Mouse (Mus musculus) intestine, embryonic 15.5 days (tissue): ENCODE measurements at regions not wholly inside any gene's neighbourhood (a gene's known extent, or its start where the extent isn't known, plus 50 kb on each side); places are given as distances from the start of the nearest gene placed in this dataset.

Experiments
- ATAC-seq: fragments of 200-750 bp; cut with Nextera tagmentation; 2 replicates; pipeline ENCODE4 v1.8.0; 2017; ENCODE audit warnings: moderate TSS enrichment, moderate library complexity
- H3K27ac ChIP-seq: fragments of 300-500 bp; sonication (generic); 2 replicates; pipeline ENCODE4 v1.5.1; 2015; ENCODE audit warnings: mild to moderate bottlenecking, inconsistent platforms
- H3K27me3 ChIP-seq: fragments of 300-500 bp; sonication (generic); replicated peaks from 2 replicates; pipeline ENCODE4 v1.6.1; 2015; ENCODE audit warnings: inconsistent platforms
- H3K36me3 ChIP-seq: fragments of 300-500 bp; sonication (generic); 2 replicates; pipeline ENCODE4 v1.6.1; 2015; ENCODE audit warnings: inconsistent platforms
- H3K4me1 ChIP-seq: fragments of 300-500 bp; sonication (generic); replicated peaks from 2 replicates; pipeline ENCODE4 v1.6.1; 2015; ENCODE audit warnings: inconsistent platforms
- H3K4me2 ChIP-seq: fragments of 300-500 bp; sonication (generic); replicated peaks from 2 replicates; pipeline ENCODE4 v1.6.1; 2015; ENCODE audit warnings: mild to moderate bottlenecking, inconsistent platforms
- H3K4me3 ChIP-seq: fragments of 300-500 bp; sonication (generic); replicated peaks from 2 replicates; pipeline ENCODE4 v1.5.1; 2015; ENCODE audit warnings: inconsistent platforms
- H3K9ac ChIP-seq: fragments of 300-500 bp; sonication (generic); 2 replicates; pipeline ENCODE4 v1.6.1; 2015; ENCODE audit warnings: inconsistent platforms
- H3K9me3 ChIP-seq: fragments of 300-500 bp; sonication (generic); 2 replicates; pipeline ENCODE4 v1.6.1; 2016; ENCODE audit warnings: inconsistent platforms
- WGBS: fragments of 180-500 bp; shearing (Covaris S2); methylation state at CpG from one replicate; pipeline ENCODE4 v1.1.7; 2015; 5-methylcytosine and 5-hydroxymethylcytosine counted together

DNA sequence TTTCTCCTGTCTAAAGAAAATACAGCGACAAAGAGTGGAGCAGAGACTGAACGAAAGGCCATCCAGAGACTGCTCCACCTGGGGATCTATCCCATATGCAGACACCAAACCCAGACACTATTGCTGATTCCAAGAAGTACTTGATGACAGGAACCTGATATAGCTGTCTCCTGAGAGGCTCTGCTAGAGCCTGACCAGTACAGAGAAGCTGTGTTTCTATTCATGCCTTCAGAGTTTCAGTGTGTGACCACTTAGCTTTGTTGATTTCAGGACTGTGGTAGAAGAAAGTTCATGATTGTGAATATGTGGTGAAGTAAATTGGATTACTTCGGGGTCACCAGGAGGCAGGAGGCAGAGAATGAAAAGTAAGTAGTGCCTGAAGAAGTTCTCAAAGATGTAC is 356.3 kb upstream of the Negr1 start:
- 91% methylated on average over 3 of the region's 3 CpGs for WGBS
- H3K9ac ChIP-seq = no peak overlapping the region
- no peaks in the 10 kb centered on the region for H3K36me3 ChIP-seq
- no peak overlapping the region for H3K4me2 ChIP-seq
- no peaks in the 10 kb centered on the region for H3K4me1 ChIP-seq
- ATAC-seq = no peak
- H3K27ac ChIP-seq = no peak overlapping the region
- no peak overlapping the region for H3K4me3 ChIP-seq
- H3K27me3 ChIP-seq = no peaks in the 10 kb centered on the region
- H3K9me3 ChIP-seq = no peaks in the 10 kb centered on the region

DNA sequence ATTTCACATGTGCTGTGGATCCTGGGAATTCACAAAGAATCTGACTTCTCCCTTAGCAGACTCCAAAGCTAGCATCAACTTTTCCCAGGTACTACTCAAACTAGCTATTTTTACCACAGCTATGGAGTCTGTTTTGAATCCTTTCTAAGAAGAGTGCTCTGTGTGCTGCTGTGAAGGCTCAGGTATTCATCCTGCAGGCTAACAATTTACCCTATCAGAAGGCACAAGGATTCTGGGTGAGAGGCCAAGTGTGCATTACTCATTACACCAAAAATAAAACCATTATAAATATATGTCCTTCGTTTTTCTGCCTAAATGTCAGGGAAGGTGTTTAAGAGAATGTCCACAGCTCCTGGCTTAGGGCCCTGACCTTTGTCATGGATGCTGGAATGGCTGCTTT is 353.2 kb upstream of the Negr1 start:
- Histone ChIP-seq H3K4me3 (no peak overlapping the region), H3K9ac (no peak overlapping the region), H3K4me2 (no peak overlapping the region), H3K27me3 (no peaks in the 10 kb centered on the region), H3K9me3 (no peaks in the 10 kb centered on the region), H3K36me3 (no peaks in the 10 kb centered on the region), H3K27ac (no peak overlapping the region), H3K4me1 (no peaks in the 10 kb centered on the region)
- WGBS = 35% methylated on average over 1 of the region's 1 CpGs
- no peak for ATAC-seq

DNA sequence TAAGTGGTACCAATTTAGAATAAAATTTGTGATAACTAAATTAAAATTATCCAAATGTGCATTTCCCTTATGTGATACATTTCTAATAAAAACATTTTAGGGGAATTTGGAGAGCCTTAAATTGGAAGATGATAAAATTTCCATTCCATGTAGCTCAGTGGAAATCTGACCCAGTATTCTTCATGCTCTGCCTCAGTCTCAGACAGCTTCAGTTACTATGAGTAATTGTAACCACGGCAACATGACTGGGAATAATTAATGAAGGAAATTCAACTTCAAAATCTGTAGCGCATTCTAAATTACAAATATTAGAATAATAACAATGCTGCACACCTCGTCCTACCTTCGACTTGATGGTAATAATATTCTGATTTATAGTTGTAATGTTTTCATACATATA is 350.8 kb upstream of the Negr1 start:
- H3K4me3 ChIP-seq = no peak overlapping the region
- H3K36me3 ChIP-seq = no peaks in the 10 kb centered on the region
- 87% methylated on average over 4 of the region's 4 CpGs for WGBS

DNA sequence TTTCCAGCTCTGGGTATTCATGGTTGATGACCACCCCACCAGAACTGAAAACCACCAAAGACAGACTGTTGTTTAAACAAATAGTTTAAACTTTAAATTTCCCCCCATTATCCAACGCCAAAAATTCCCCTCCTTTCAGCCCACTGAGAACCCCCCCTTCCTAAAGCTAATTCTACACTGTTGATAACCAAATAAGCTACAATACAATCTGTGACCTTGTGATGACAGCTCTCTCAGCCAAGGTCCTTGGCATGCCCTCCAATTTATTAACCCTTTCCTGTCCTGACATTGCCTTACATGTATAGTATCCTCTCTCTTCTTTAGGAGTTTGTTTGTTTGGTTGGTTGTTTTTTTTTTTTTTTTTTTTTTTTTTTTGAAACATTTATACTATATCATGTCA is 346.8 kb upstream of the Negr1 start:
- 34% methylated on average over 1 of the region's 1 CpGs for WGBS
- no peak for ATAC-seq
- H3K27me3 ChIP-seq = no peaks in the 10 kb centered on the region

More for the DNA sequence above, 350.8 kb upstream of the Negr1 start:
- no peak overlapping the region for H3K27ac ChIP-seq
- ATAC-seq = no peak
- H3K27me3 ChIP-seq = no peaks in the 10 kb centered on the region
- no peak overlapping the region for H3K9ac ChIP-seq
- H3K4me2 ChIP-seq = no peak overlapping the region
- no peaks in the 10 kb centered on the region for H3K4me1 ChIP-seq
- H3K9me3 ChIP-seq = no peaks in the 10 kb centered on the region

DNA sequence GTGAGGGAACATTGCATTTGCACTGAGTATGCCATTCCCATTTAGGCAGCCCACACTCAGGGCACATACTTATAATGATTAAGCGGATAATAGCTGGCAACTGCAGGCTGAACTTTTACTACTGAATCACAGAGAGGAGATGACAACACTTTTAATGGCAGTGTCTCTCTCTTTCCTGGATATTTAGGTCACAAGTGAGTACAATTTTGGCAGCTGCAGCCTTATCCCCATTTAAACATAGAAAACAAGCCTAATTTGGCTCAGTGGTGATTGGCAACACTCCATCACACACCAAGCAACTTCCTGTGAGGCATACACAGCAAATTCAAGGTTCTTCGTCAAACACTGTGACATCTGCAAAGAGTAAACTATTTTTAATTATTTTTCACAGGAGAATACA is 329.5 kb upstream of the Negr1 start:
- no peak overlapping the region for H3K9ac ChIP-seq
- no peak overlapping the region for H3K27ac ChIP-seq
- no peak for ATAC-seq
- no peaks in the 10 kb centered on the region for H3K27me3 ChIP-seq
- no peaks in the 10 kb centered on the region for H3K9me3 ChIP-seq
- no peak overlapping the region for H3K4me3 ChIP-seq
- H3K36me3 ChIP-seq = no peaks in the 10 kb centered on the region
- no peaks in the 10 kb centered on the region for H3K4me1 ChIP-seq
- 86% methylated on average over 2 of the region's 2 CpGs for whole genome bisulfite sequencing
- H3K4me2 ChIP-seq = no peak overlapping the region

More for the DNA sequence above, 346.8 kb upstream of the Negr1 start:
- no peaks in the 10 kb centered on the region for H3K9me3 ChIP-seq
- no peaks in the 10 kb centered on the region for H3K36me3 ChIP-seq
- no peak overlapping the region for H3K9ac ChIP-seq
- H3K27ac ChIP-seq = no peak overlapping the region
- H3K4me2 ChIP-seq = no peak overlapping the region
- no peak overlapping the region for H3K4me3 ChIP-seq
- H3K4me1 ChIP-seq = no peaks in the 10 kb centered on the region

DNA sequence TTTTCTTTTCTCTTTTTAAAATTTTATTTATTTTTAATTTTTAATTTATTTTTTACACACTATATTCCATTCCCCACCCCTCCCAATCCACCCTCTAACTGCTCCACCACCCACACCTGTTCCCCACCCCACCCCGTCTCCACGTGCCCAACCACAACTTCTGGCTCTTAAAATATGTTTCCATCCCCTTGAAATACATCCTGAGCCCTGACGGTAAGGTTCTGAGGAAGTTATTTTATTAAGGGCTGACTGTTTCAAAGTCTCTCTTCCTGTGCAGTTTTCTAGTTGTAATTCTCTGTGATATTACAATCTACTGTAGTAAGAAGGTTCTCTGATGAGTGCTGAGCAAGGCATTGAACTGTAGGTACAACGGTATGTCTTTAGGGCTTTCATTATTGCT is 325.6 kb upstream of the Negr1 start:
- WGBS = 78% methylated on average over 4 of the region's 4 CpGs
- Histone ChIP-seq H3K4me3 (no peak overlapping the region), H3K36me3 (no peaks in the 10 kb centered on the region), H3K4me1 (no peaks in the 10 kb centered on the region), H3K9me3 (no peaks in the 10 kb centered on the region), H3K27ac (no peak overlapping the region), H3K27me3 (no peaks in the 10 kb centered on the region), H3K4me2 (no peak overlapping the region), H3K9ac (no peak overlapping the region)
- no peak for ATAC-seq

DNA sequence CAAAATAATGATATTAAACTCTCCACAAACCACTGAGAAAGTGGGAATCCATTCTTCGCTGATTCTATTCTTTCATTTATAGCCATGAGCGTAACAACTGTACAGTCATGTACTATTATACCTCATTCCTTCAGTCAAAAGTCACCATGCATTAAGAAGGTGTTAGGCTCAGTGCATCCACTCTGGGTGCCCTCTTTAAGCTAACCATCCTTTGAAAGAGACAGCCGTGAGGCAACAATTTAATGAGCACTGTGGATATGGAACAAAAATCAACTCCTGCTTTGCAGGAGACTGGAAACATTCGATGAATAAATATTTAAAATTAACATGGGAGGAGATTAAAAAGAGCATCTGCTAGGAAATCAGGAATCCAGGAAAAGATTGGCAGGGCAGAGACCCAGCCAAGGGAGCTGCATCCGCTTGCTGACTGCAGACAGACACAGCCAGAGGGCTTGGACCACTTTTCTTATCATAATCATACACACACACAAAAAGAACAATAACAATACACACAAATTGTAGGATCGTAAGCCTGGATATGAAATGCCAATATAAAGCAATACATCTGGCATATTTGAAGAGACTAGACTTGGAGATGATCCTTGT is 309.2 kb upstream of the Negr1 start:
- no peak overlapping the region for H3K4me3 ChIP-seq
- no peaks in the 10 kb centered on the region for H3K27me3 ChIP-seq
- 80% methylated on average over 6 of the region's 6 CpGs for WGBS

DNA sequence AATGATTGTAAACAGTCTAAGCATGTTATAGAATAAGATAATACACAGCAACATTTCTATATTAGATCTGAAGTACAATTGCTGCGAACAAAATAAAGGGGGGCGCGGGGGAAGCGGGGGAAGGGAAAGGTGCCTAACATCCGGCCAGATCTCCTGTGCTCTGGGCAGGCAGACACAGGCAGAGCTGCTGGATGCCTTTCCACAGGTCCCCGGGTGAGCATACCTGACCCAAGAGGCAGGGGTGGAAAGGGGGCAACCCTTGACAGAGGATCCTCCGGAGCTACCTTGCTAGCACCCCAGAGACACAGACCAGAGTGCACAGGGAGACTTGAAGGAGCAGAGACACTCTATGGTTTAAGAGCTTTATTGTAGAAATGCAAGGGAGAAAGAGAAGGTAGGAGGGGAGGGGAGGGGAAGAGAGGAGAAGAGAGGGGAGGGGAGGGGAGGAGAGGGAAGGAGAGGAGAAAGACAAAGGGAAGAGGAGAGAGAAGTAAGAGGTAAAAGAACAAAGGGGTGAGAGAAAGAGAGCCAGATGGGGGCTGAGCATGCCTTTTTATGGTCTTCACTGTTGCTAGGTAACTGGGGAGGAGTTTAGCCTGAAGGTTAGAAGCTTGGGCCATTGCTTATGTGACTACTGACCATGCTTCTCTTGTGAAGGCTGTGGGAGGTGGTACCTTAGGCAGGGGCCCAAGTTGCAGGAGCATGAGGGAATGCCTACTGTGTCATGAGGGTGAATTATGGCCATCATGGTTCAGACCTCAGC is 308.2 kb upstream of the Negr1 start:
- Histone ChIP-seq H3K27me3 (no peaks in the 10 kb centered on the region), H3K9me3 (no peaks in the 10 kb centered on the region), H3K9ac (no peak overlapping the region), H3K4me1 (no peaks in the 10 kb centered on the region), H3K27ac (no peak overlapping the region), H3K4me3 (no peak overlapping the region), H3K4me2 (no peak overlapping the region), H3K36me3 (no peaks in the 10 kb centered on the region)
- WGBS = 70% methylated on average over 7 of the region's 7 CpGs
- no peak for ATAC-seq

More for the DNA sequence above, 309.2 kb upstream of the Negr1 start:
- no peak for ATAC-seq
- H3K4me1 ChIP-seq = no peaks in the 10 kb centered on the region
- no peak overlapping the region for H3K9ac ChIP-seq
- no peaks in the 10 kb centered on the region for H3K9me3 ChIP-seq
- H3K27ac ChIP-seq = no peak overlapping the region
- H3K4me2 ChIP-seq = no peak overlapping the region
- H3K36me3 ChIP-seq = no peaks in the 10 kb centered on the region

DNA sequence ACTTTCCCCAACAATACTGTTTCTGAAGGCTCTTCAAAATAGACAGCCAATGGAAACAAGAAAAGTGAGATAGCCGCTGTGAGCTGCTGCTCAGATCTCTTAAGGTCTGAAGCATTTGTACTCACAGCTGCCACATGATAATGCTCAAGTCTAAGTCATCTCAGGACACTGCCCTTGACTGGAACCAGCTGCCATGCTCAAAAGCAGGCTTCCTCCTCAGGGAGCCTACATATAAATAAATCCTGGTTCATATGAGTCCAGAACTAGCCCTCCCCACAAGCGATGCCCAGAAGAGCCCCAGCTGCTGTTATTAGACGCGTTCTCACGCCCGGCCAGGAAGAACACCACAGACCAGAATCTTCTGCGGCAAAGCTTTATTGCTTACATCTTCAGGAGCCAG is 304.9 kb upstream of the Negr1 start:
- no peak overlapping the region for H3K9ac ChIP-seq
- no peaks in the 10 kb centered on the region for H3K4me1 ChIP-seq
- 67% methylated on average over 7 of the region's 7 CpGs for WGBS
- no peaks in the 10 kb centered on the region for H3K9me3 ChIP-seq
- no peak overlapping the region for H3K4me3 ChIP-seq
- no peaks in the 10 kb centered on the region for H3K27me3 ChIP-seq
- no peak overlapping the region for H3K4me2 ChIP-seq
- H3K27ac ChIP-seq = no peak overlapping the region
- ATAC-seq = peak; percentile 83
- H3K36me3 ChIP-seq = no peaks in the 10 kb centered on the region

DNA sequence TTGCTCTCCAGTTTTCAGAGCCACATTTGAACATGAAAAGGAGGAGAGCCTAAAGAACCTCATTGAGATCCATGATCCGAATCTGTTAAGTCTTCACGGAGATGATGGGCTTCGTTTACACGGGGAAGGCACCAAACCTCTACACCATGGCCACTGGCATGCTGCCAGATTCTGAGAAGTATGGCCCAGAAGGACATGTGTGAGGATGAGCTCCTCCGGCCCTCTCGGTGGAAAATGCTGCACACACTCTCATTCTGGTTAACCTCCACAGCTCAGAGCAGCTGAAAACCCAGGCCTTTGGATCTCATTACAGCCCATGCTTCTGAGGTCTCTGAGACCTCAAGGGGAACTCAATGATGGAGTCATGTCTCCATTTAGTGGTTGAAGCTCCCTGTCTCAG is 296.9 kb upstream of the Negr1 start:
- no peak overlapping the region for H3K27ac ChIP-seq
- H3K36me3 ChIP-seq = no peaks in the 10 kb centered on the region
- H3K9ac ChIP-seq = no peak overlapping the region
- H3K4me2 ChIP-seq = no peak overlapping the region
- no peak for ATAC-seq
- no peaks in the 10 kb centered on the region for H3K4me1 ChIP-seq
- H3K4me3 ChIP-seq = no peak overlapping the region
- 83% methylated on average over 6 of the region's 6 CpGs for WGBS
- H3K27me3 ChIP-seq = no peaks in the 10 kb centered on the region
- no peaks in the 10 kb centered on the region for H3K9me3 ChIP-seq

DNA sequence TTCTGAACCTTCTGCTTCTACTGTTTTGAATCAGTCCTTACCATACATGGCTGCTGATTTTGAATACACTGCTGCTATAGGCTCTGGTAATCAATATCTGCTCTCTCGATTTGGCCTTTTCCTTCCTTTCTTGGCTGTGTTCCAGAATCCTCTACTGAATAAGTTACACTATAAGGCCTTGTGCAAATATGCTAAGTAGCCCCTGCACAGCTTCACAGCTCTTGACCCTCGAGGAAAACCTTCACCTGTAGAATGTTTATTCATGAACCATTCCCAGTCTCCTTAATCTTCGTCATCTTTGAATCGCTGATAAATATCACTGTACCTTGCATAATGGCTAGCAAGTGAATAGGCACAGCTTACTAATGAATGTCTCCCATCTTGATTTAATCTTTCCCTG is 293.9 kb upstream of the Negr1 start:
- no peak overlapping the region for H3K4me2 ChIP-seq
- no peak overlapping the region for H3K4me3 ChIP-seq
- H3K36me3 ChIP-seq = no peaks in the 10 kb centered on the region
- no peaks in the 10 kb centered on the region for H3K27me3 ChIP-seq
- WGBS = 45% methylated on average over 4 of the region's 4 CpGs
- ATAC-seq = no peak
- H3K27ac ChIP-seq = no peak overlapping the region
- no peaks in the 10 kb centered on the region for H3K4me1 ChIP-seq
- H3K9me3 ChIP-seq = no peaks in the 10 kb centered on the region
- no peak overlapping the region for H3K9ac ChIP-seq

DNA sequence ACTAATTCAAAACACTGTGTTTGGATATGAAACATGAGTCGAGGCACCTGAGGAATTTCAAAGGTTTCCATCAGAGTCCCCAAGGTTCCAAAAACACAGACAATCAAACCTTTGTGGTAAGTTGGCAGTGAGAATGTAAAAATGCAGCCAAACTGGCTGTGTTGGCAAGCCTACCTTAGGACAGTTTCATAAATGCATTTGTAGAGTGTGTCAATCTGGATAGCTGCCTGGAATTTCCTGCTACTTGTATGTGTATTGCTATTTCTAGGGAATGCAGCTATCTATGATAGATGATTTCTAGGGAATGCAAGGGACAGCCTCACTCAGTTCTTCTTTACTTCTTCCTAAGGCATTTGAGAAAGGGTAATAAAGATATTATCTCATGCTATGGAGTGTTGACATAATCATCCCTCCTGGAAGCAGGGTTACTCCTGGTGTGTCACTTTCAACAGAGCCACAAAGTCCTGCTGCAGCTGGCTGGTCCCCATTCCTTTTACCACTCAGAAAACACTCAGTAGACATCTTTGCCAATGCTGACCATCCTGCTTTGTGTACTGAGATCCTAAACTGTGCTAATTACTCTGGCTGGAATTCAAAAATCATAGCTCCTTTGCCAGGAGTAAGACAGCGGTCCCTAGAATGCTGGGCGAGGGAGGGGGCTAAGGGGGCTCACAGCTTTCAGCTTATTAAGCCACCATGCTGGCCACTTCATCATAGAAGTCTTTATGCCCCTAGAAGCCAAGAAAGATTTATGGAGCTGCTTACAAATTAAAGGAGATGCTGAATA is 261.4 kb upstream of the Negr1 start:
- Histone ChIP-seq H3K36me3 (no peaks in the 10 kb centered on the region), H3K27ac (no peak overlapping the region), H3K4me3 (no peak overlapping the region), H3K4me1 (no peaks in the 10 kb centered on the region), H3K9me3 (no peaks in the 10 kb centered on the region), H3K27me3 (no peaks in the 10 kb centered on the region), H3K9ac (no peak overlapping the region), H3K4me2 (no peak overlapping the region)
- 58% methylated on average over 3 of the region's 3 CpGs for WGBS
- no peak for ATAC-seq
